Mouse (Mus musculus) ES-Bruce4 (cell line): Measurements from ENCODE around the gene Tgfbr3.

Experiments
- CTCF ChIP-seq: IDR thresholded peaks from one replicate; pipeline ENCODE4 v1.8.1; 2011; ENCODE audit warnings: low read depth, low read length
- EP300 ChIP-seq: IDR thresholded peaks from 2 replicates; pipeline ENCODE4 v1.6.1; 2011; ENCODE audit warnings: low read depth, low read length; ENCODE audit not compliant: insufficient read depth
- POLR2A ChIP-seq: IDR thresholded peaks from one replicate; pipeline ENCODE4 v1.8.1; 2011; ENCODE audit warnings: low read length; ENCODE audit not compliant: insufficient read depth

GRCm38 (mm10) chr5:107218594-107218993 is 70.8 kb downstream of the Tgfbr3 start:
- no peak for TF ChIP-seq POLR2A
- no peak for TF ChIP-seq CTCF
- TF ChIP-seq EP300, result no peak
